Mouse (Mus musculus) stomach, embryonic 16.5 days (tissue): Measurements from ENCODE around the gene Phc2. TPM values are rescaled to one million over a fixed set of nuclear protein-coding genes. Genes with fewer than 3 reads are reported as not detected.

Experiments used
- ATAC-seq: fragments of 200-750 bp; cut with Nextera tagmentation; 2 replicates; pipeline ENCODE4 v1.8.0; 2017; ENCODE audit warnings: moderate number of reproducible peaks, moderate TSS enrichment; ENCODE audit not compliant: insufficient read depth, low FRiP score
- H3K27ac ChIP-seq: fragments of 300-500 bp; sonication (generic); 2 replicates; pipeline ENCODE4 v1.5.1; 2014; ENCODE audit warnings: low read length
- H3K27me3 ChIP-seq: fragments of 300-500 bp; sonication (generic); 2 replicates; pipeline ENCODE4 v1.6.1; 2014; ENCODE audit warnings: low read length, control low read depth, mixed read lengths; ENCODE audit not compliant: control insufficient read depth, insufficient read depth
- H3K36me3 ChIP-seq: fragments of 300-500 bp; sonication (generic); 2 replicates; pipeline ENCODE4 v1.6.1; 2014; ENCODE audit warnings: low read length; ENCODE audit not compliant: control insufficient read depth, insufficient read depth
- H3K4me1 ChIP-seq: fragments of 300-500 bp; sonication (generic); 2 replicates; pipeline ENCODE4 v1.6.1; 2014; ENCODE audit warnings: low read length, control low read depth, mixed read lengths; ENCODE audit not compliant: control insufficient read depth, insufficient read depth
- H3K4me2 ChIP-seq: fragments of 300-500 bp; sonication (generic); 2 replicates; pipeline ENCODE4 v1.6.1; 2014; ENCODE audit warnings: low read depth, low read length, mixed read lengths
- H3K4me3 ChIP-seq: fragments of 300-500 bp; sonication (generic); replicated peaks from 2 replicates; pipeline ENCODE4 v1.5.1; 2014; ENCODE audit warnings: mild to moderate bottlenecking, low read length
- H3K9ac ChIP-seq: fragments of 300-500 bp; sonication (generic); 2 replicates; pipeline ENCODE4 v1.6.1; 2014; ENCODE audit warnings: low read length
- H3K9me3 ChIP-seq: fragments of 300-500 bp; sonication (generic); replicated peaks from 2 replicates; pipeline ENCODE4 v1.6.1; 2016; ENCODE audit warnings: low read length, control low read depth; ENCODE audit not compliant: control insufficient read depth
- WGBS: fragments of 180-500 bp; shearing (Covaris S2); extraction: QIAGEN DNeasy Blood & Tissue Kit; methylation state at CpG from one replicate; pipeline ENCODE4 v1.1.7; 2014; 5-methylcytosine and 5-hydroxymethylcytosine counted together
- polyA plus RNA-seq: library from polyadenylated mRNA; unstranded; fragments of >200 nt; fragmentation: Nextera tagmentation; extraction: Ambion mirVana; gene quantifications from 2 replicates; pipeline ENCODE4 v1.2.1, GENCODE M21; 2015

Phc2 gene
- polyA plus RNA-seq, 1 experiment from 2014 or later = 12.7 TPM

DNA sequence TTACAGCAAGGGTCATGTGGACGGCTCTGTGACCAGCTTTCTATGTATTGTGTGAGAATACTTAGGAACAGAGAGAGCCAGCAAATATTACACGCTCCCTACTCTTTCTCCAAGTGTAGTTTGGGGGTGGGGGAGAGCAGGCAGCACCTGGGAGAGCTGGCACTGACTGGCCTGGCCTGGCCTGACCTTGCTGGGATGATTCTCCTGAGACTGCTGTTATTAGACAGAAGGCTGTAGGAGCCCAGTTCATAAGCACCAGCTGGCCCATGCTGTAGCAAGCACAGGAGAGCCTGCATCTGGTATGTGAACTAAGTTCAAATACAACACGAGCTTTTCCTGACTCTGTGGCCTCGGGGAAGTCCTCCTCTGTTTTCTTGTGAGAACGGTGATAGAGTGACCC is 38.7 kb downstream of the Phc2 start:
- Histone ChIP-seq H3K9ac (no peak overlapping the region), H3K36me3 (no peaks in the 10 kb centered on the region), H3K4me2 (no peak overlapping the region), H3K4me1 (peaks cover 84% of the 10 kb centered on the region), H3K9me3 (no peaks in the 10 kb centered on the region), H3K27ac (no peak overlapping the region), H3K27me3 (no peaks in the 10 kb centered on the region), H3K4me3 (no peak overlapping the region)
- 46% methylated on average over 5 of the region's 5 CpGs for WGBS
- no peak for ATAC-seq

DNA sequence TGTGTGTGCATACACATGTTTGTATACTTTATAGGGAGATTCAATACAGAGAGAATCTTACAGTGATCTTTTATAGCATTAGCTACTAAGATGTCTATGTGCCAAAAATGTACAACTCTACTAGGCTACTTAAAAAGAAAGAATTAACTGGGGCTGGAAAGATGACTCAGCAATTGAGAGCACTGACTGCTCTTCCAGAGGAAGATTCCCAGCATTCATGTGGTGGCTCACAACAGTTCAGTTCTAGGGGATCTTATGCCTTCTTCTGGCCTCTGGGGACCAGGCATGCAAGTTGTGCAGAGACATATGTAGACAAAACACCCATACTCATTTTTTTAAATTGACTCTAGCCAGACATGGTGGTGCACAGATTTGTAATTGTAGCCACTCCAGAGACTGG is 39.8 kb downstream of the Phc2 start:
- Histone ChIP-seq H3K27me3 (no peaks in the 10 kb centered on the region), H3K9ac (no peak overlapping the region), H3K27ac (no peak overlapping the region), H3K36me3 (no peaks in the 10 kb centered on the region), H3K4me1 (peaks cover 82% of the 10 kb centered on the region), H3K4me2 (no peak overlapping the region), H3K4me3 (no peak overlapping the region), H3K9me3 (no peaks in the 10 kb centered on the region)
- ATAC-seq = no peak

DNA sequence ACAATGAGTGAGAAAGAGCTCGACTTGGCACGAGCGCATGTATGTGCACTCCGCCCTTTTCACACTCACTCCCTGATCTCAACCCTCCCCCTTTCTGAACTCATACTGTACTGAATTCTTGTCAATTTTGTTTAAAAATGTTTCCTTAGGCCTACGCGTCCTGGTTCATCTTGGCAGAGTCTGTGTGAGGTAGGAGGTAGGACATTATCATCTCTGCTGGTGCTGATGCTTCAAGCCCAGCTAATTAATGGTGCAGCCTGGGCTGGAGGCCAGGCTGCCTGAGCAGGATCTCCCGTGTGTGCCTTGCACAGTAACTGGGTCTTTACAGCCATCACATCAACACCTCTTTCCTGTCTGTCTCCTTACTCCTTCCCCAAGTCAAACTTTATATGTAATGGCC is 40.6 kb downstream of the Phc2 start:
- no peak overlapping the region for H3K4me2 ChIP-seq
- H3K9me3 ChIP-seq = no peaks in the 10 kb centered on the region
- H3K9ac ChIP-seq = no peak overlapping the region
- H3K4me1 ChIP-seq = peaks cover 76% of the 10 kb centered on the region
- no peak for ATAC-seq
- H3K27ac ChIP-seq = no peak overlapping the region; the same call in 1 of the 2 replicates
- WGBS = 59% methylated on average over 7 of the region's 7 CpGs
- no peak overlapping the region for H3K4me3 ChIP-seq
- no peaks in the 10 kb centered on the region for H3K36me3 ChIP-seq
- no peaks in the 10 kb centered on the region for H3K27me3 ChIP-seq

DNA sequence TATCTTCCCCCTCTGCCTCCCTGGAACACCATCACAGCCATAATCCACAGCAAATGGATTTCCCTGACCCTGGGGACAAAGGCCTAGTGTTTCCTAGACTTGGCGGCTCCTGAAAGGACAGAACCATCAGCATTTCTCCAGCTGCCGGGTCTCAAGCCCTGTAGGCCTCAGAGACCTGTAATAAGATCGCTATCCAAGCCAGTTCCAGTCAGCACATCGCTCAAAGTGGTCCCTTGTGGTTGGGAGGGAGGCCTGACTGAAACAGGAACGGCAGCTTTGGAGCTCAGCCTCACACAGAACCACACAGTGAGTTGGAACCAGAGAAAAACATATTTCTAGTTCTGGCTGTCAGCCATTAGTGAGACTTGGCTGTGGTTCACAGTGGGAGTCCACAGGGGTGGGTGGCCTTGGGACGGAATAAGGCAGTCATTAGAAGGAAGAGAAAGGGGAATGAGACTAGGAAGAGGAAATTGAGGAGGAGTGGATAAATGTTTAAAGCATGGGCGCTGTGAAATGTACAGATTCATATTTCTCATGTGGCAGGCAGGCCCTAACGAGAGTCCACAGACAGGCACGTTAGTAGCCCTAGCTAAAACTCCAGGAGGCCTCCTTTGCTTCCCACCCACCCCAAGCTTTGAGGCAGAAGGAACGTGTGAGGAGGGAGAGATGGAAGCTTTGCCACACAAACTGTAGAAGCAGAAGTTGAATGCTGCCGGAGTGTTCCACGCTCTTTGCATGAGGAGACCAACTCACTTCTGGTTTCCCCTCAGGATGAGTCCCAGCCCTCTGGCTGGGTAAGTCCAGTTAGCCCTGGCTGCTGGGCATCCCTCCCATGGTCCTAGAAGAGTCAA is 43.7 kb downstream of the Phc2 start:
- peak; percentile 87 for ATAC-seq
- Histone ChIP-seq H3K4me3 (no peak overlapping the region), H3K4me2 (no peak overlapping the region), H3K27ac (peak overlapping the region; percentile 87), H3K9ac (peak overlapping the region; percentile 24; the same call in 1 of the 2 replicates), H3K4me1 (peaks cover 48% of the 10 kb centered on the region), H3K36me3 (no peaks in the 10 kb centered on the region), H3K27me3 (no peaks in the 10 kb centered on the region), H3K9me3 (no peaks in the 10 kb centered on the region)
- 26% methylated on average over 12 of the region's 12 CpGs for WGBS

DNA sequence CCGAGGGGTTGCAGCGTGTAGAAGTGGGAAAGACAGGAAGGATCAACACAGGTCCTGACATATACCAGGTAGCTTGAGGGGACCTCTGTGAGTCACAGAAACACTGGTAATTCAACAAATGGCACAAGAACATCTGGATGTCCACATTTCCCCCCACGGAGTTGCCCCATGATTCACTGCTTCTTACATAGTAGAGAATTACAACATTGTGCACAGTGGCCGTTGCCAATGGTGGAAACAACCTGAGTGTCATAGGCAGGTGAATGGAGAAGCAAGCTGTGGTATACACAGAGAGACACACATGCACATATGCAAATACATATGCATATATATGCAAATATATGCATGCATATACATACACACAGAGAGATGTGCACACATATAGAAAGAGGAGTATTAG is 45.4 kb downstream of the Phc2 start:
- Histone ChIP-seq H3K36me3 (no peaks in the 10 kb centered on the region), H3K4me1 (peaks cover 33% of the 10 kb centered on the region), H3K9ac (no peak overlapping the region), H3K27me3 (no peaks in the 10 kb centered on the region), H3K27ac (no peak overlapping the region), H3K4me2 (no peak overlapping the region), H3K4me3 (no peak overlapping the region), H3K9me3 (no peaks in the 10 kb centered on the region)
- WGBS = 90% methylated on average over 4 of the region's 4 CpGs
- ATAC-seq = no peak

DNA sequence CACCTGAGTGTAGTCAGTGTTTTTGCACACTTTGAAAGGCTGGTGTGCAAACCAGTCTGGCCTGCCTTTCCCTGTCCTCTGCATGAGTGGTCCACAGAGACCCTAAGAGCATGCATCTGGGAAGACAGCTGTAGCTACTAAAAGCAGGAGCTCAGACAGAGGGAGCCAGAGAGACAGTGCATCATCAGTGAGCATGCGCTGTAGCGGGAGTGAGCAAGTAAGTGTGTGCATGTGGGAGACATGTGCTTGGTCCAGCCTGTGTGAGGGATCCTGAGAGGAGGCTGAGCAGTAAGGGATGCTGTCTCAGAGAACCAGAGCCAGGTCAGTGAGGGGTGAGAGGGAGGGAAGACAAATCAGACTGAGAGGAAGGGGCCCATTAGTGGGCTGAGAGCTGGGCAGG is 46.0 kb downstream of the Phc2 start:
- no peak for ATAC-seq
- 64% methylated on average over 2 of the region's 2 CpGs for WGBS
- no peak overlapping the region for H3K9ac ChIP-seq
- no peaks in the 10 kb centered on the region for H3K27me3 ChIP-seq
- H3K4me3 ChIP-seq = no peak overlapping the region
- no peak overlapping the region for H3K4me2 ChIP-seq
- H3K27ac ChIP-seq = no peak overlapping the region
- H3K9me3 ChIP-seq = no peaks in the 10 kb centered on the region
- H3K4me1 ChIP-seq = peaks cover 27% of the 10 kb centered on the region
- no peaks in the 10 kb centered on the region for H3K36me3 ChIP-seq

DNA sequence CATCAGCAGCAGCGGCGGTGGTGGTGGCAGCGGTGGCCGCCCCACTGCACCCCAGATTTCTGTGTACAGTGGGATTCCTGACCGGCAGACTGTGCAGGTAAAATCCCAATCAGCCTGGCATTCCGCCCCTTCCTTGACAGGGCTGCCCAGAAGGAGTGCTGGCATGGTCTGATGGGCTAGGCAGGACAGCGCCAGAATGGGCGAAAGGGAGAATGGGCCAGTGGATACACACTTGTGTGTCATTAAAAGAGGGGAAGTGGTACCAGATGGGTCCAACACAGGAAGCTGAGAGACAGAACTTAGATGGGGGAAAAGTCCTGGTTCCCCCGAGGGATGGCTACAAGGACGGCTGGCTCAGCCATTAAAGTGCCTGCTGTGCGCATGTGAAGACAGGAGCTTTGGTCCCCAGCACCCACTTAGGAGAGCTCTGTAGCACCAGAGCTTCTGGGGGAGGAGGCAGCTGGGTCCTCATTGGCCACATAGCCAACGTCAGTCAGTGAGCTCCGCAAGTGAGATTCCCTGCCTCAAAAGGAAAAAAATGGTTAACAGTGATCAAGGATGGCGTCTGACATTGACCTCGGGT is 50.7 kb downstream of the Phc2 start:
- WGBS = 89% methylated on average over 15 of the region's 15 CpGs
- Histone ChIP-seq H3K4me2 (no peak overlapping the region), H3K27ac (no peak overlapping the region), H3K4me1 (no peaks in the 10 kb centered on the region), H3K27me3 (no peaks in the 10 kb centered on the region), H3K36me3 (no peaks in the 10 kb centered on the region), H3K9ac (no peak overlapping the region), H3K4me3 (no peak overlapping the region), H3K9me3 (no peaks in the 10 kb centered on the region)
- no peak for ATAC-seq

DNA sequence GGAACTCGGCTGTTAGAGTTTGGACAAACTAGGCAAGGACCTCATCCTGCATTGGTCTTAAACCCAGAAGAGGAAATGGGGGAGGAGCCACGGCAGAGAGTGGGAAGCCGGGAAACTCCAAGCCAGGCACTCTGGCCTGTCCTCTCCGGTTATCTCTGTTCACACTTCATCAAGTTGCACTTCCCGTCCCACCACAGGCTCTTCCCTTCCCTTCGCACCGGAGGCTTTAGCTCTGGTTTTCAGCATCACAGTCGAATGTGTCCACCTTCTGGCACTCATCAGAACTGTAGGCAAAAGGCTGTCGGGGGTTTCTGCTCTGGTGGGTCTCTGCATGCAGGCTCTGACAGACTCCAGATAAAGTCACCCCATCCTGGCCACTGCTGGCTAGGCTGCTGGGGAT is 52.1 kb downstream of the Phc2 start:
- Histone ChIP-seq H3K4me1 (peaks cover 5% of the 10 kb centered on the region; the same call in 1 of the 2 replicates), H3K27ac (no peak overlapping the region)

DNA sequence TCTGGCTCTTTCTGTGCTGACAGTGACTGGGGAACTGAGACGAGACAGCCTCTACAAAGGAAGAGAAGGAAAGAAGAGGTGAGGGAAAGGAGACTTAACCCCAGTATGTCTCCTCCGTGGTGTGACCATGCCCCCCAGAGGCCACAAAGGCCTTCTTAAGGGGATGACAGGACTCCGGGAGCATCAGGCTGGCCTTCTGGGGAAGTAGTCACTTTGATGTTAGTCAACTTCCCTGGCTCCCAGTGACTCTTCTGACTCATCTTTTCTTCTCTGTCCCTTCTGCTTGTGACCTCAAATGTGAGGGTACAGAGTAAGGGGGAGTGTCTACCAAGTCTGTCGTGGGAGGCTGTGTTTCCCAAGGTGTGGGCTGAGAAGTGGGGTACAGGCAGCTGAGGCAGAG is 52.9 kb downstream of the Phc2 start:
- H3K27ac ChIP-seq = no peak overlapping the region
- WGBS = 58% methylated on average over 4 of the region's 4 CpGs

More for the DNA sequence above, 52.1 kb downstream of the Phc2 start:
- Histone ChIP-seq H3K36me3 (no peaks in the 10 kb centered on the region), H3K9ac (no peak overlapping the region), H3K4me2 (no peak overlapping the region), H3K4me3 (no peak overlapping the region), H3K27me3 (no peaks in the 10 kb centered on the region), H3K9me3 (no peaks in the 10 kb centered on the region)
- ATAC-seq = peak; percentile 34; the same call in 1 of the 2 replicates
- WGBS = 11% methylated on average over 9 of the region's 9 CpGs

More for the DNA sequence above, 52.9 kb downstream of the Phc2 start:
- Histone ChIP-seq H3K27me3 (no peaks in the 10 kb centered on the region), H3K9me3 (no peaks in the 10 kb centered on the region), H3K4me2 (no peak overlapping the region), H3K9ac (no peak overlapping the region), H3K4me1 (peaks cover 13% of the 10 kb centered on the region), H3K4me3 (no peak overlapping the region), H3K36me3 (no peaks in the 10 kb centered on the region)
- ATAC-seq = no peak
